Mouse (Mus musculus): ENCODE results near the gene Kif11. TPM values are rescaled to one million over a fixed set of nuclear protein-coding genes. Genes with fewer than 3 reads are reported as not detected.

Gene Kif11
- polyA plus RNA-seq, 1 experiment from 2014 or later: 87.5 TPM

- no peak for TF ChIP-seq CTCF (IDR thresholded peaks at IDR 0.05; ENCODE audit: low read depth)
- Histone ChIP-seq H3K4me1 (ENCODE audit: insufficient read depth) (no peaks in the 10 kb centered on the region), H3K4me3 (ENCODE audit: low read depth, low read length) (no peak overlapping the region), H3K27ac (ENCODE audit: low read depth) (no peak overlapping the region), H3K27me3 (ENCODE audit: insufficient read depth, low read length) (no peaks in the 10 kb centered on the region), H3K9me3 (ENCODE audit: low read depth, low read length) (no peaks in the 10 kb centered on the region), H3K36me3 (ENCODE audit: insufficient read depth) (no peaks in the 10 kb centered on the region), H3K4me2 (no peak overlapping the region), H3K9ac (no peak overlapping the region)
- ATAC-seq (ENCODE audit: insufficient read depth) (no peak), DNase-seq (no peak)
- 81% methylated on average over 5 of the region's 5 CpGs for WGBS
Observed at GRCm38 (mm10) chr19:37340931-37341330, 35.3 kb upstream of the Kif11 start.

DNA sequence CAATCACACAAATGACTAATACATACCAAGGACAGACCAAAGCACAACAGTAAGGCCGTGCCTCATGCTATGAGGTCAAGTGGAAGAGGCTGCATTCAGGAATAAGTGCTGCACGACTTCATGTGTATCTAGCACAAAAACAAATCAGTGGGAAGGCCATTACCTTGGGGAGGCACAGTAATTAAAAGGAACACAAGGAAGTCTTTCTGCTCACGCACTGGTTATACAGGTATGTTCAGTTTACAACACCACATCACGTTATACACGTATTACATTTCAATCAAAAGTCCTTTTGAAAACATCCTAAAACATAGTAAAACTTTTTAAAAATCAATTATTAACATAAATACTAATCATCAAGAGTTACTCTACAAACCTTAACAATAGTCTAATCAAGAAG is 32.3 kb upstream of the Kif11 start:
- Histone ChIP-seq H3K9ac (no peak overlapping the region), H3K4me2 (no peak overlapping the region), H3K27me3 (ENCODE audit: insufficient read depth, low read length) (no peaks in the 10 kb centered on the region), H3K4me1 (ENCODE audit: insufficient read depth) (no peaks in the 10 kb centered on the region), H3K36me3 (ENCODE audit: insufficient read depth) (no peaks in the 10 kb centered on the region), H3K4me3 (ENCODE audit: low read depth, low read length) (no peak overlapping the region), H3K27ac (ENCODE audit: low read depth) (no peak overlapping the region), H3K9me3 (ENCODE audit: low read depth, low read length) (no peaks in the 10 kb centered on the region)
- DNase-seq: no peak
- ATAC-seq (ENCODE audit: insufficient read depth): no peak
- WGBS: 82% methylated on average over 5 of the region's 5 CpGs
- TF ChIP-seq CTCF (IDR thresholded peaks at IDR 0.05; ENCODE audit: low read depth): no peak

DNA sequence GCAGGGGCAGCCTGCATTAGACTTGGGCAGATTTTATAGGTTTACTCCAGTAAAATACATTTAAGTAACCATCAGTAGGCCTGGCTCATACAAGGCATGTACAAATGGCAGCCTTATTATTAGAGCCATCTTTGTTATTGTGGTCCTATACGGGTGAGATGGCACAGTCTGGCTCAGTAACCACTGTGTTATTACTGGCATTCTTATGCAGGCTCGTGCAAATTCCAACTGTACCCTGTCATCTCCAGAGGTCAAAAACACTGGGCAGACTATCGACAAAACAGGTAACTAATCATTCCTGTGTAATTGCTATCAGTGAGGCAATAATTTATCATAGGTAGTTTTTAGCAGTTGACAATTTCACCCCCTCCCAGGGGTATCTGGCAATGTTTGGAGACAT is 29.9 kb upstream of the Kif11 start:
- Histone ChIP-seq H3K27me3 (ENCODE audit: insufficient read depth, low read length) (no peaks in the 10 kb centered on the region), H3K4me3 (ENCODE audit: low read depth, low read length) (no peak overlapping the region), H3K9me3 (ENCODE audit: low read depth, low read length) (no peaks in the 10 kb centered on the region), H3K36me3 (ENCODE audit: insufficient read depth) (no peaks in the 10 kb centered on the region), H3K4me2 (no peak overlapping the region), H3K27ac (ENCODE audit: low read depth) (no peak overlapping the region), H3K9ac (no peak overlapping the region), H3K4me1 (ENCODE audit: insufficient read depth) (no peaks in the 10 kb centered on the region)
- DNase-seq (no peak), ATAC-seq (ENCODE audit: insufficient read depth) (no peak)
- TF ChIP-seq CTCF (IDR thresholded peaks at IDR 0.05; ENCODE audit: low read depth): no peak
- 47% methylated on average over 3 of the region's 3 CpGs for WGBS

DNA sequence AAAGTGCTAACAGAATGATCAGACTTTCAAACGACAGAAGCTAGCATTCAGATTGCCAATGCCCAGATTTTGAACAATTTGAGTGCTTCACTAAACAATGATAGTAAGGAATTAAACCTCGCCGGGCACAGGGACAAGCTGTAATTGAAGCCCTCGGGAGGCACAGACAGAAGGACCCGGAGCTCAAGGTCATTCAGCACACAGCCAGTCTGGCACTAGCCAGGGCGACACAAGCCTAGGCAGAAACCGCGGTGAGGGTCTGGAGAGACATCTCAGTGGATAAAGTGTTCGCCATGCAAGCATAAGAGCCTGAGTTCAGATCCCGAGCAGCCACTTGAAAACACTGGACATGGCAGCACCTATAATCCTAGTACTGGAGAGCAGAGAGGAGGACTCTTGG is 27.9 kb upstream of the Kif11 start:
- no peak for ATAC-seq (ENCODE audit: insufficient read depth)
- 80% methylated on average over 10 of the region's 10 CpGs for WGBS
- H3K4me3 ChIP-seq (ENCODE audit: low read depth, low read length): no peak overlapping the region

DNA sequence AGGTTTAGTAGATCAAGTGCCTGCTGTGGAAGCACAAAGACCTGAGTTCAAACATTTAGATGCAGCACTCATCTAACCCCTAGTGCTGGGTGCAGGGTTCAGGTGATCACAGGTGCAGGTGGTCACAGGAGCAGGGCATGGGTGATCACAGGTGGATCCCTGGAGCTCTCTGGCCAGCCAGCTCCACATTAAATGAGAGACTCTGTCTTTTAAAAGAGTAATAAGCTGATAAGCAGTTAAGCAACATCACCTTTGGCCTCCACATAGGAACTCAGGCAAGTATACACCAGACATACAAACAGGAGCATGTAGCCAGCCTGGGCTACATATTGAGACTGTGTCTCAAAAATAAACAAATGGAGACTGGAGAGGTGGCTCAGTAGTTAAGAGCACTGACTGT is 27.3 kb upstream of the Kif11 start:
- H3K4me1 ChIP-seq (ENCODE audit: insufficient read depth): no peaks in the 10 kb centered on the region
- DNase-seq (no peak), ATAC-seq (ENCODE audit: insufficient read depth) (no peak)
- no peaks in the 10 kb centered on the region; the same call in 1 of the 2 replicates for H3K36me3 ChIP-seq (ENCODE audit: insufficient read depth)
- no peak overlapping the region for H3K27ac ChIP-seq (ENCODE audit: low read depth)
- no peak overlapping the region for H3K9ac ChIP-seq
- H3K9me3 ChIP-seq (ENCODE audit: low read depth, low read length): no peaks in the 10 kb centered on the region
- no peaks in the 10 kb centered on the region for H3K27me3 ChIP-seq (ENCODE audit: insufficient read depth, low read length)
- H3K4me3 ChIP-seq (ENCODE audit: low read depth, low read length): no peak overlapping the region
- TF ChIP-seq CTCF (IDR thresholded peaks at IDR 0.05; ENCODE audit: low read depth): no peak
- no peak overlapping the region for H3K4me2 ChIP-seq

More for the DNA sequence above, 27.9 kb upstream of the Kif11 start:
- Histone ChIP-seq H3K27ac (ENCODE audit: low read depth) (no peak overlapping the region), H3K9ac (no peak overlapping the region), H3K4me1 (ENCODE audit: insufficient read depth) (no peaks in the 10 kb centered on the region), H3K27me3 (ENCODE audit: insufficient read depth, low read length) (no peaks in the 10 kb centered on the region), H3K9me3 (ENCODE audit: low read depth, low read length) (no peaks in the 10 kb centered on the region), H3K36me3 (ENCODE audit: insufficient read depth) (no peaks in the 10 kb centered on the region; the same call in 1 of the 2 replicates), H3K4me2 (no peak overlapping the region)
- no peak for TF ChIP-seq CTCF (IDR thresholded peaks at IDR 0.05; ENCODE audit: low read depth)
- no peak for DNase-seq

- ATAC-seq (ENCODE audit: insufficient read depth): no peak
- no peak overlapping the region for H3K27ac ChIP-seq (ENCODE audit: low read depth)
- no peak for TF ChIP-seq CTCF (IDR thresholded peaks at IDR 0.05; ENCODE audit: low read depth)
- WGBS: 86% methylated on average over 3 of the region's 3 CpGs
- no peaks in the 10 kb centered on the region for H3K4me1 ChIP-seq (ENCODE audit: insufficient read depth)
- no peaks in the 10 kb centered on the region for H3K9me3 ChIP-seq (ENCODE audit: low read depth, low read length)
- no peak for DNase-seq
- no peak overlapping the region for H3K9ac ChIP-seq
- no peaks in the 10 kb centered on the region for H3K27me3 ChIP-seq (ENCODE audit: insufficient read depth, low read length)
- no peak overlapping the region for H3K4me2 ChIP-seq
- no peaks in the 10 kb centered on the region; the same call in 1 of the 2 replicates for H3K36me3 ChIP-seq (ENCODE audit: insufficient read depth)
- H3K4me3 ChIP-seq (ENCODE audit: low read depth, low read length): no peak overlapping the region
Observed at GRCm38 (mm10) chr19:37352756-37353155, 23.4 kb upstream of the Kif11 start.

DNA sequence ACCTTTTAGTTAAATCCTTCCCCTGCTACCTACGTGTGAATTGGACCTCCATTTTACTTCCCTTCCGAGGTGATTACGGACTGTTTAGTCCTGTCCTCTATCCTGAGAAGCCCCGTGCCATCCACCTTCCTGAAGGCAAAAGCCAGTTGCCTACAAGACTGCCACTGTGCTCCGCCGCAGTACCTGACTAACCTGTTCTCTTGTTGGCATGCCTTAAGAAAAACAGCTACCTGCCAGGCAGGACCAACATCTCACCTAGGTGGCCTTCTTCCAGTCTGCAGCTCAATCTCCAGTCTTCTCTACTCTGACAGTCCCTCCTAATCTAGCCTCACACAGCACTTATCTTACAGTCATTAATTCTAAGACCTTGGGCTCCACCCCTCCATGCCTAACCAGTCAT is 22.9 kb upstream of the Kif11 start:
- Histone ChIP-seq H3K9ac (no peak overlapping the region), H3K27ac (ENCODE audit: low read depth) (no peak overlapping the region), H3K36me3 (ENCODE audit: insufficient read depth) (no peaks in the 10 kb centered on the region; the same call in 1 of the 2 replicates), H3K27me3 (ENCODE audit: insufficient read depth, low read length) (no peaks in the 10 kb centered on the region), H3K9me3 (ENCODE audit: low read depth, low read length) (no peaks in the 10 kb centered on the region), H3K4me1 (ENCODE audit: insufficient read depth) (no peaks in the 10 kb centered on the region), H3K4me2 (no peak overlapping the region), H3K4me3 (ENCODE audit: low read depth, low read length) (no peak overlapping the region)
- TF ChIP-seq CTCF (IDR thresholded peaks at IDR 0.05; ENCODE audit: low read depth): no peak
- DNase-seq: no peak
- 89% methylated on average over 6 of the region's 6 CpGs for WGBS
- no peak for ATAC-seq (ENCODE audit: insufficient read depth)

GRCm38 (mm10) chr19:37360044-37360443 is 16.2 kb upstream of the Kif11 start:
- H3K27me3 ChIP-seq (ENCODE audit: insufficient read depth, low read length): no peaks in the 10 kb centered on the region
- no peak overlapping the region for H3K4me2 ChIP-seq
- no peak for ATAC-seq (ENCODE audit: insufficient read depth)
- H3K9me3 ChIP-seq (ENCODE audit: low read depth, low read length): no peaks in the 10 kb centered on the region
- no peak overlapping the region for H3K9ac ChIP-seq
- no peaks in the 10 kb centered on the region for H3K36me3 ChIP-seq (ENCODE audit: insufficient read depth)
- H3K4me3 ChIP-seq (ENCODE audit: low read depth, low read length): no peak overlapping the region
- WGBS: 52% methylated on average over 5 of the region's 5 CpGs
- no peak overlapping the region for H3K27ac ChIP-seq (ENCODE audit: low read depth)
- DNase-seq: no peak
- no peak for TF ChIP-seq CTCF (IDR thresholded peaks at IDR 0.05; ENCODE audit: low read depth)
- no peaks in the 10 kb centered on the region for H3K4me1 ChIP-seq (ENCODE audit: insufficient read depth)

All from lung, embryonic 14.5 days (tissue).